Mouse (Mus musculus) forebrain, embryonic 15.5 days (tissue): Measurements from ENCODE around the gene Tssk1. TPM values are rescaled to one million over a fixed set of nuclear protein-coding genes. Genes with fewer than 3 reads are reported as not detected.

Source experiments
- ATAC-seq: fragments of 200-750 bp; cut with Nextera tagmentation; replicated peaks from 2 replicates; pipeline ENCODE4 v1.8.0; 2017; ENCODE audit warnings: mild to moderate bottlenecking, moderate TSS enrichment, moderate library complexity
- H3K27ac ChIP-seq: fragments of 300-500 bp; sonication (generic); replicated peaks from 2 replicates; pipeline ENCODE4 v1.5.1; 2015; ENCODE audit warnings: mild to moderate bottlenecking, inconsistent platforms
- H3K27me3 ChIP-seq: fragments of 300-500 bp; sonication (generic); 2 replicates; pipeline ENCODE4 v1.6.1; 2015; ENCODE audit warnings: inconsistent platforms
- H3K36me3 ChIP-seq: fragments of 300-500 bp; sonication (generic); 2 replicates; pipeline ENCODE4 v1.6.1; 2015; ENCODE audit warnings: mild to moderate bottlenecking, inconsistent platforms
- H3K4me1 ChIP-seq: fragments of 300-500 bp; sonication (generic); 2 replicates; pipeline ENCODE4 v1.6.1; 2015; ENCODE audit warnings: inconsistent platforms
- H3K4me2 ChIP-seq: fragments of 300-500 bp; sonication (generic); replicated peaks from 2 replicates; pipeline ENCODE4 v1.6.1; 2015; ENCODE audit warnings: mild to moderate bottlenecking, inconsistent platforms
- H3K4me3 ChIP-seq: fragments of 300-500 bp; sonication (generic); 2 replicates; pipeline ENCODE4 v1.5.1; 2015; ENCODE audit warnings: mild to moderate bottlenecking, inconsistent platforms
- H3K9ac ChIP-seq: fragments of 300-500 bp; sonication (generic); replicated peaks from 2 replicates; pipeline ENCODE4 v1.6.1; 2015; ENCODE audit warnings: mild to moderate bottlenecking, inconsistent platforms
- H3K9me3 ChIP-seq: fragments of 300-500 bp; sonication (generic); 2 replicates; pipeline ENCODE4 v1.6.1; 2016; ENCODE audit warnings: inconsistent platforms
- WGBS: fragments of 180-500 bp; shearing (Covaris S2); methylation state at CpG from one replicate; pipeline ENCODE4 v1.1.7; 2015; ENCODE audit warnings: mixed read lengths; 5-methylcytosine and 5-hydroxymethylcytosine counted together
- polyA plus RNA-seq: library from polyadenylated mRNA; unstranded; fragments of >200 nt; fragmentation: Nextera tagmentation; extraction: Ambion mirVana; gene quantifications from 2 replicates; pipeline ENCODE4 v1.2.1, GENCODE M21; 2015

Tssk1 gene
- polyA plus RNA-seq, 1 experiment from 2014 or later, result 0.09 TPM

DNA sequence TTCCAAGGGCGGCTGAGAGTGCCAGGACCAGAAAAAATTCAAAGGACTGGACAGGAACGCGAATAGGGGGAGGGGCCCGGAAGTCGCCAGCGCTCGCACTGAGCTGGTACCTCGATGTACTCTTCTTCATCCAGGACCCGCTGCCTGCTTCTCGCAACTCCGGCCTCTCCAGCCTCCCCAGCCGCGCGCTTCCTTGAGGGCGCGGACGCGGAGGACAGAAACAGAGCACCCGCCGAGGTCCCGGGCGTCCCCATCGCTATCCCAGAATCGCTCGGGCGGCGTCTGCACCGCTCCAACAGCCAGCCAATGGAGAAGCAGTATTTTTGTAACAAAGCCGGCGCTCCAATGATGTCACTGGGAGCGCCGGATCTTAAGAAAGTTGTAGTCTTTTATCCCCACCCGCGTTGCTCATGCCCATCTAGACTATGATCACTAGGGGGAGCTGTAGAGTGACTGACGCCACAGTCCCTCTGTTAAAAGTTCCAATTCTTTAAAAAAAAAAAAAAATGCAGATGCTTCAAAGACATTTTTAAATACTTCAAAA is 17.1 kb downstream of the Tssk1 start, which contains the start of gene Ess2:
Ess2 (minus strand) TSS at position 297 of the 544 bp plus-strand sequence.
- H3K9me3 ChIP-seq, result no peaks in the 10 kb centered on the region
- under 1% methylated on average over 35 of the region's 35 CpGs for WGBS
- H3K36me3 ChIP-seq, result peaks cover 33% of the 10 kb centered on the region
- peaks cover 21% of the 10 kb centered on the region for H3K4me1 ChIP-seq
- peak within 1 kb of the TSS; percentile 72 for H3K9ac ChIP-seq
- peak; percentile 95 for ATAC-seq
- peak within 1 kb of the TSS; percentile 73 for H3K27ac ChIP-seq
- peak within 1 kb of the TSS; percentile 77 for H3K4me2 ChIP-seq
- peak within 1 kb of the TSS; percentile 72 for H3K4me3 ChIP-seq
- peaks cover 46% of the 10 kb centered on the region for H3K27me3 ChIP-seq

DNA sequence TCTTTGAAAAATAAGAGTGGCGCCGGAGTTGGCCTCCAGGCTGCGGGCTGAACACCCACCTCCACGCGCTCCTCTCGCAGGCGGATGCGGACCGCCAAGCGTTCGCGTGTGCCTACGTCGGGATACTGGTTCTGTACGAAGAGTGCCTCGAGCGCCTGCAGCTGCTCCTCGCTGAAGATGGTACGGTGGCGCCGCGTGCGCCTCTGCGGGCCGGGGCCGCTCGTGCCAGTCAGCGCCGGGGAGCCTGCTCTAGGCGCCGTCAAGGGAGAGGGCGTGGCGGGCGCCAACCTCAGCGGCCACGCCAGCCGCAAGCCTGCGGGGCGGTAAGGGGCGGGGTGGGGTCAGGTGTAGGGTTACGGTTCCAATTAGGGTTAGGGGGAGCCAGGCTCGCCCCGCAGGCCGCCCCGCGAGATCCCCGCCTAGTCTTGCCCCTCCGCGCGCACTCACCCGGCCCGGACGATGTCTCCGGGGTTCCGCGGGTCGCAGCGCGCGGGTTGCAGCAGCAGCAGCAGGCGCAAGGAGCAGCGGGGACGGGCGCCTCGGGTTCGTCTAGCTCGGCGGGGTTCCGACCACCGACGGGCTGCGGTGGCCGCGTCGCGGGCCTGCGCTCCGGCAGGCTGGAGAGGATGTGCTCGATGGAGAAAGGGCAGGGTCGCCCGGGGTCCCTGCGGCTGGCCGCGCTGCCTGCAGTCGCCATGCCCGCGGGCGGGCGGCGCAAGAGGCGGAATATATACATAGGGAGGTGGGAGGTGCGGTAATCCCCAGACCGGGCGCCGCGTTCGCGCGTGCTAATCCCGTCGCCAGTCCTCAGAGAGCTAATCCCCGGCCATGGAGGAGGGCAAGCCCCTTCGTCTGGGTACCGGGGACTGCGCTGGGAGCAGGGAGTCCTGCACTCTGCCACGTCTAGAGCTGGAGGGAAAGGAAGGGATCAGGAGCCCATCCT is 20.6 kb downstream of the Tssk1 start, which contains the start of gene Gsc2:
Gsc2 (minus strand) TSS at position 753 of the 943 bp plus-strand sequence.
- Histone ChIP-seq H3K27ac (no peak within 1 kb of the TSS), H3K9ac (peak within 1 kb of the TSS; percentile 2; the same call in 1 of the 2 replicates), H3K27me3 (peaks cover 72% of the 10 kb centered on the region), H3K4me1 (peaks cover 21% of the 10 kb centered on the region), H3K4me3 (peak within 1 kb of the TSS; percentile 30), H3K36me3 (no peaks in the 10 kb centered on the region), H3K4me2 (peak within 1 kb of the TSS; percentile 44), H3K9me3 (no peaks in the 10 kb centered on the region)
- WGBS, result under 1% methylated on average over 106 of the region's 106 CpGs
- no peak for ATAC-seq

DNA sequence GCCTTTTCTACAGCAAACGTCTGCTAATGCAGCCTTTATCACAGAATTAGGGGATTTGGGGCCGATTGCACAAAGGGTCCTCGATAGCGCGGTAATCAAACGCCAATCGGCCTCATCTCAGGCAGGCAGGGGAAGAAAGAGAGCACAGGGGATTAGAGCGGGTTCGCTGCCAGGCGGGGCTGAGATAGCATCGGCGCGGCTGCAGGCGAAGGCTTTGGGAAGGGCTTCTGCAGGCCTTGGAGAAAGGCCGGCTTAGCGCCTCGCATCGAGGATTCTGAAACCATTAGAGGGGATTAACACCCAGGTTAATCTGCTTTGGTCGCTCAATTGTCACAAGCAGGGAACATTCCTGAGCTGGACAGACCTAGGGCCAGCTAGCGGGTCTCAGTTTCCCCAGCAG is 26.6 kb downstream of the Tssk1 start:
- Histone ChIP-seq H3K4me2 (peak overlapping the region; percentile 98), H3K4me1 (peaks cover 27% of the 10 kb centered on the region), H3K4me3 (no peak overlapping the region), H3K9me3 (no peaks in the 10 kb centered on the region), H3K27me3 (peaks cover 40% of the 10 kb centered on the region), H3K9ac (peak overlapping the region; percentile 94), H3K36me3 (peaks cover 3% of the 10 kb centered on the region; the same call in 1 of the 2 replicates), H3K27ac (no peak overlapping the region)
- ATAC-seq, result no peak
- WGBS, result 4% methylated on average over 20 of the region's 20 CpGs

DNA sequence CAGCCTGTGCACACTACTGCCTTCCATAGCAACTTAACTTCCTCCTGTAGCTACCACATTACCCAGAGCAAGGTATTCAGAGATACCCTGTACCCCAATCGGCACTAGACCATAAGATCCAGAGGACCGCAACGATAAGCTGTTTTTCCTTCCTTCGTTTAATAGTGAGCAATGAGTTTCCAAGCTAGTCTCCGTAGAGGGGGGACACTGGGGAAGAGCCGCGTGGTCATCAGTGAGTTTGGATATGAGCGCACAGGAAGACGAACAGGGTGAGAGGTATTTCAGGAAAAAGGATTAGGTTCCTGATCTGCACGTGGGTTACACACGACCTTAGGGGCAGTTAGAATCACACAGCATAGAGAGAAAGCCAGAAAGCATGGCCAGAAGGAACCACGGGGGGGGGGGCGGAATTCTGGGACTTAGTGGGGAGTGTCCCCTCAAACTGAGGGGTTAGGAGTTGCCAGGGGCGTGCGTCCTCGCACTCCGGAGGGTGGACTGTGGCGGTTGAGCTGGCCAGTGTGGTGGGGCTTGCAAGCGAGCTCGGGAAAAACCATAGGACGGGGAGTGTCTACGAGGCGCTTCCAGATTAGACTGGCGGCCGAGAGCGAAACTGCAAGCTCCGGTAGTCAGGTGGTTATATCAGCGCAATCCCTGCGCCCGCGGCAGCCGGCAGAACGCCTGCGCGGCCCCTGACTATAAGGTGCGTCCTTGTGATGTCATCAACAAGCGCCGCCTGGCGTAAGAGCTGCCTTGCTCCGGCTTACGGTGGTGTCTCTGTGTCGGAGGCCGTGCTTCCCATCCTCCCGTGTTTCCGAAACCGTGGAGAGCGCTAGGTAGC is 27.5 kb downstream of the Tssk1 start:
- 1% methylated on average over 47 of the region's 47 CpGs for WGBS
- Histone ChIP-seq H3K36me3 (peaks cover 10% of the 10 kb centered on the region; the same call in 1 of the 2 replicates), H3K4me1 (peaks cover 35% of the 10 kb centered on the region), H3K4me2 (peak overlapping the region; percentile 98), H3K27ac (peak overlapping the region; percentile 92), H3K9me3 (no peaks in the 10 kb centered on the region), H3K27me3 (peaks cover 30% of the 10 kb centered on the region), H3K4me3 (peak overlapping the region; percentile 91), H3K9ac (peak overlapping the region; percentile 94)
- peak; percentile 96 for ATAC-seq

DNA sequence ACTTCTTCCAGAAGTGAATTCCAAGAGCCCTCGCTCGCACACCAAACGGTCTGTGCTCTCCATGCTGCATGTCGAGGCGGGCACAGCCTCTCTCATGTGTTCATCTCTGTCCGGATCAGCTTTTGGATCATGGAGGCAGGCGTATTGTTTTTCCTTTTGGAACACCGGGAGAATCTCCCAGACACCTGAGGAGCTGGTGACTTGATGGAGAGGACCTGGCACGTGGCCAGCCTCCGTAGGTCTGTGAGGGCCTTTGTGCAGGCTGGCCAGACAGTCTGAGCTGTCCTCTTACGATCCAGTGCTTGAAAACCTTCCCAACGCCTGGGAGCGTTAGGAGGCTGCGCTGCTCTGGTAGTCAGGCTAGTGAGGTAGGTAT is 28.1 kb downstream of the Tssk1 start:
- Histone ChIP-seq H3K4me2 (peak overlapping the region; percentile 98), H3K4me1 (peaks cover 41% of the 10 kb centered on the region), H3K27me3 (peaks cover 24% of the 10 kb centered on the region), H3K36me3 (peaks cover 10% of the 10 kb centered on the region; the same call in 1 of the 2 replicates), H3K27ac (peak overlapping the region; percentile 92), H3K4me3 (peak overlapping the region; percentile 91), H3K9me3 (no peaks in the 10 kb centered on the region), H3K9ac (peak overlapping the region; percentile 94)
- ATAC-seq, result peak; percentile 1; the same call in 1 of the 2 replicates
- WGBS, result 0% methylated on average over 14 of the region's 14 CpGs

DNA sequence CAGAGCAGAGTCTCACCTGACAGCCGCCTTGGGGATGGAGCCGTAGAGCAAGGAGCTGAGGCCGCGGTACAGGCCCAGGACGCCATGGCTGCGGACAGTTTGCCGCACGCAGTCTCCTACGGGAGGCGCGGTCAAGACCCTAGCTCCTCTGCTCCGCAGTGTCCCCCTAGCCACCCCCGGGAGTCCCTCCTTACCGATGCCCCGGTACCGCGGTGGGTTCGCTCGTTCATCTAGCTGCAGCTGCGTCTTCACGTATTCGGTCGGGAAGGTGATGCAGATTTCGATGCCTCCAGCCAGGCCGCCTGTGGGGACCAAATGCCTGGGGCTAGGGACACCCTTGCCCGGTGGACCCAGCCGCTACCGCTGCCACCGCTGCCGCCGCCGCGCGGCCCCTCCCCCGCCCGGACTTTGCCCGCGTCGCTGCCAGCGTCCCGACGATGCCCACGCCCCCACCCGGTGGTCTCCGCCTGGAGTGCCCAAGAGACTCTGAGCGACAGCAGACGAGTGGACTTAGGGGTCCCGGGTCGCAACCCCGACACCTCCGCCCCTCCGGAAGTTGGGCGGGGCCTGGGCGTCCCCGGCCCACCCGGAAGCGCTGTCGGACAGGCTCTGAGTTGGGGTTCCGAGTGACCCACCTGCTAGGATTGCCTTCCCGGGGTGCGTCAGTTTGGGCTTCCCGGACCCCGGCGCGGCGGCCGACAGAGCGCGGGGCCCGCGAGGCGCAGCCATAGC is 33.5 kb downstream of the Tssk1 start:
- Histone ChIP-seq H3K27me3 (no peaks in the 10 kb centered on the region), H3K36me3 (peaks cover 10% of the 10 kb centered on the region; the same call in 1 of the 2 replicates), H3K4me3 (peak overlapping the region; percentile 78), H3K9me3 (no peaks in the 10 kb centered on the region), H3K4me2 (peak overlapping the region; percentile 95), H3K9ac (peak overlapping the region; percentile 77), H3K4me1 (peaks cover 29% of the 10 kb centered on the region), H3K27ac (peak overlapping the region; percentile 83)
- peak; percentile 55 for ATAC-seq
- under 1% methylated on average over 72 of the region's 72 CpGs for WGBS

DNA sequence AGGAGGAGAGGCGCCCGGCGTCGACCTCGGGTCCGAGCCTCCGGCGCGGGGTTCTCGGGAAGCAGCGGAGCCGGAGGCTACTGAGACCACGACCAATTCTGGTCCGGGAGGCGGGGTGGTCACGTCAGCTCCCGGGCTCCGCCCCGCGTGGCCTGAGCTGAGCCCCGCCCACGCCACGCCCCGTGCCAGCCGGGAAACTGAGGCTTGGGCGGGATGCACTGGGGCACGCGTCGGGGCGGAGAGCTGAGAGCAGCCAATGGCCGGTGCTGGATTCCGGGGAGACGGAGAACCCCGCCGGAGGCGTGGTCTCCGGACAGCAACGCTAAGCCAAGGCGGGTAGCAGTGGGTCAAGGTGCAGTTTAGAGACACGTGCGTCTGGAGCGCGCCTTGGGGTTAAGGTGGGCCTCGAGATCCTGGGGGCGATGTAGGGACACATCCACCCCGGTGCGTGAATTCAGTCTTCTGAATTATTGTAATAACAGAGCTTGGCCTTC is 34.1 kb downstream of the Tssk1 start, which contains the start of gene Slc25a1:
Slc25a1 (minus strand) TSS at position 133 of the 494 bp plus-strand sequence.
- Histone ChIP-seq H3K9ac (peak within 1 kb of the TSS; percentile 77), H3K4me1 (peaks cover 22% of the 10 kb centered on the region), H3K36me3 (peaks cover 10% of the 10 kb centered on the region; the same call in 1 of the 2 replicates), H3K27me3 (no peaks in the 10 kb centered on the region), H3K4me3 (peak within 1 kb of the TSS; percentile 78), H3K27ac (peak within 1 kb of the TSS; percentile 83), H3K9me3 (no peaks in the 10 kb centered on the region), H3K4me2 (peak within 1 kb of the TSS; percentile 95)
- peak; percentile 86 for ATAC-seq
- under 1% methylated on average over 47 of the region's 47 CpGs for WGBS

DNA sequence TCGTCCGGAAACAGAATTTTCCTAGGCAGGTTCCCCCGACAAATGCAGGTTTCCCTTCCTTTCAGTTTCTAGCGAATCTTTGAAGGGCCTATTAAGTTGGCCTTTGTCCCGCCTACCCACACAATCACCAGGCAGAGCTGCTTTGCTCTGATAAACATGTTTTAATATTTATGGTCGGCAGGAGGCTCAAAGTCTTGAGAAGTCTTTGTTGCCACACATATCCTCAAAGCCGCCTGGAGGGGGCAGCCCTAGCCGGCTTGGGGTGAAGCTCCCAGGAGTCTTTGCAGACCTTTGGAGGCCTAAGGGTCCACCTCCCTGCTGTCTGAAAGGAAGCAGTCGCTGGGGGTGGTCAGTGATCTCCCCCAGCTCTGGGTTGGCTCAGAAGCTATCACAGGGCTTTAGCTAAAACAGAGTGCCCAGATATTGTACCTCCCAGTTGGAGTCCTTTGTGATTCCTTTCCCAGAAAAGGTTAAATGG is 34.6 kb downstream of the Tssk1 start:
- Histone ChIP-seq H3K9ac (peak overlapping the region; percentile 77), H3K4me1 (peaks cover 18% of the 10 kb centered on the region), H3K27ac (peak overlapping the region; percentile 83), H3K36me3 (peaks cover 10% of the 10 kb centered on the region; the same call in 1 of the 2 replicates), H3K9me3 (no peaks in the 10 kb centered on the region), H3K27me3 (no peaks in the 10 kb centered on the region), H3K4me3 (peak overlapping the region; percentile 78), H3K4me2 (peak overlapping the region; percentile 95)
- ATAC-seq, result peak; percentile 51
- under 1% methylated on average over 9 of the region's 9 CpGs for WGBS

DNA sequence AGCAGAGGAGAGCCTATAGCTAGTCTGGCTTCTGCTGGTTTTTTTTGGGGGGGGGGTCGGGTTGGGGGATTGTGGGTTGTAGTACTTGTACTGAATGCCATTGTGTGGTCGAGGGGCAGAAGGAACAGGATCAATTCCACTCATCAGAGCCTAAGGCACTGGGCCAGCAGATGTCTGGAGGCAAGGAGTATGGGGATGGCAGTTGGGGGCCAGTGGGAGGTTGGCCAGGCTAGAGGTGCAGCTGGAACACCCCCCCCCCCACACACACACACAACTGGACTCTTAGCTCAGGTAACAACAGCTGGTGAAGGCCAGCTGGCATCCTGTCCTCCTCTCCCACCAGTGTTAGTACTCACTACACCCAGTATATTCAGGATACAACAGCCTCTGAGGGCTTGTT is 35.2 kb downstream of the Tssk1 start:
- Histone ChIP-seq H3K4me1 (peaks cover 18% of the 10 kb centered on the region), H3K27me3 (no peaks in the 10 kb centered on the region), H3K4me2 (no peak overlapping the region), H3K36me3 (peaks cover 10% of the 10 kb centered on the region; the same call in 1 of the 2 replicates), H3K9me3 (no peaks in the 10 kb centered on the region), H3K4me3 (0 out of 2 replicates have a peak overlapping the region, but pooled peaks have one; percentile 78), H3K9ac (no peak overlapping the region), H3K27ac (peak overlapping the region; percentile 83; the same call in 1 of the 2 replicates)
- WGBS, result 0% methylated on average over 2 of the region's 2 CpGs
- no peak; the same call in 1 of the 2 replicates for ATAC-seq

DNA sequence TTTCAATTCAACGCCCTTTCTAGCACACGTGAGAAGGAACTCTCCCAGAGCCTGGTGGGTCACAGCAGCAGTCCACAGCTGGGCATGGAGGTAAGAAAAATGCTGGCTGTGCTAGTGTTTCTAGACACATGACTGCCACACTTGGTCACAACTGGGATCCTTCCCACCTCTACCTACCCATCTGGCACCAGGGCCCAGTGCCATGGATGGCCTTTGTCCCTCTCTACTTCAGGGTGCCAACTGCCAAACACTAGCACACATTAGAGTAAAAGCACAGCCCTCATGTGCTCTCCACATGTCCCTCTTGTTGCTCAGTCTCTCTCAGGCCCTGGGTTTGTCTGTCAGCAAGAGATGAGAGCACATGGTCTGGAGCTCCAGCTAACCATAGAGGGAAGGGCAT is 35.6 kb downstream of the Tssk1 start:
- H3K27me3 ChIP-seq, result no peaks in the 10 kb centered on the region
- whole genome bisulfite sequencing, result 43% methylated on average over 2 of the region's 2 CpGs
- no peak overlapping the region for H3K27ac ChIP-seq

More for the DNA sequence above, 35.6 kb downstream of the Tssk1 start:
- no peak for ATAC-seq
- Histone ChIP-seq H3K4me2 (no peak overlapping the region), H3K9me3 (no peaks in the 10 kb centered on the region), H3K36me3 (peaks cover 10% of the 10 kb centered on the region; the same call in 1 of the 2 replicates), H3K4me1 (peaks cover 18% of the 10 kb centered on the region), H3K4me3 (no peak overlapping the region), H3K9ac (no peak overlapping the region)
